Mouse (Mus musculus): ENCODE measurements at regions not wholly inside any gene's neighbourhood (a gene's known extent, or its start where the extent isn't known, plus 50 kb on each side); places are given as distances from the start of the nearest gene placed in this dataset.

DNA sequence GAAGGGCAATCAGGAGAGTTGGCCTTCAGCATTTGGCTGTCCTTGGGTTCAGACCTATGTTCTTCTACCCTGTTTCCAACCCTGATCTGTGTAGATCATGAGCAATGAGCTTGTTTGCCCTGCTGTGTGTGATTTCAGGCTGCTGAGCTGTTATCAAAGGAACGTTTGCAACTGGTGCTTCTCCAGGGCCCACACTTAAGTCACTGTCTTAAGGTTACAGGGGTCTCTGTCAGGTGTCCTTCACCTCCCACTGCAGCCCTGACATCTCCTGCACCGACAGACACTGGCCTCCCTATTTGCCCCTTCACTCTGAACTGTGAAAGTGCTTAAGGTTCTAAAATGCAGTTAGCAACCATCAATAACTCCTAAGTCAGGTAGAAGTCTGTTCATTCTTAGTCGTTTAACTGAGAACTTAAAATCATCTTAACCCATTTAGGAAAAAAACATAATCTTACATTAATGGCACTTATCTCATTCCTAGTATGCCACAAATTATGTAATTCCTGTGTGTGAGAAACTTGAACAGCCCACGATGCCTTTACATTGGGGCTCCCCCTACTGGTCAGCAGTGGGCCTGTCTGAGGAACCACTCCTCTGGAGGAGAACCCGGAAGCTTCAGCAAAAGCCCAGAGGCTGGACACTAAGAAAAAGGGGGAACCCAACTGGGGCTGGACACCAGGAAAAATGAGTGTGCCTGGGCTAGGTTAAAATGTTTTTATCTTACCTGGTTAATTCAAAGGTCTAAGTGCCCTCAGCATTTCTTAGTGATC is 260.3 kb upstream of the Elac2 start:
- no peak overlapping the region for H3K4me3 ChIP-seq (ENCODE audit: control insufficient read depth in 1 of 2, insufficient read depth in 1 of 2, low read depth in 2 of 2, low read length in 2 of 2)
- H3K9ac ChIP-seq (ENCODE audit: control insufficient read depth, low read depth, low read length, poor library complexity, severe bottlenecking): no peak overlapping the region
- H3K4me1 ChIP-seq (ENCODE audit: control insufficient read depth in 1 of 2, insufficient read depth in 2 of 2, low read length in 2 of 2): no peaks in the 10 kb centered on the region
- H3K9me3 ChIP-seq (replicated peaks; ENCODE audit: insufficient read depth, low read length): no peaks in the 10 kb centered on the region
- no peaks in the 10 kb centered on the region for H3K36me3 ChIP-seq (ENCODE audit: control insufficient read depth in 1 of 2, insufficient read depth in 2 of 2, low read length in 2 of 2)
- no peak overlapping the region for H3K27ac ChIP-seq (ENCODE audit: control insufficient read depth, low read depth, low read length)
- TF ChIP-seq SMC3 (IDR thresholded peaks at IDR 0.05; ENCODE audit: low read depth, low read length) (peak; percentile 87), MYB (IDR thresholded peaks at IDR 0.05; ENCODE audit: low read depth, low read length) (no peak), MAZ (IDR thresholded peaks at IDR 0.05; ENCODE audit: low read depth, low read length) (no peak), EP300 (IDR thresholded peaks at IDR 0.05; ENCODE audit: low read depth in 1 of 2, low read length in 2 of 2) (no peak), ZC3H11A (IDR thresholded peaks at IDR 0.05; ENCODE audit: low read depth, low read length) (peak; percentile 78), CTCF (IDR thresholded peaks at IDR 0.05 in 2 of 3, conservative IDR thresholded peaks at IDR 0.05 in 1 of 3; ENCODE audit: control insufficient read depth in 1 of 3, insufficient read depth in 1 of 3, low read depth in 2 of 3, low read length in 3 of 3, poor library complexity in 1 of 3, severe bottlenecking in 1 of 3) (peak; percentile 62 to 93 (median 89)), ZKSCAN1 (IDR thresholded peaks at IDR 0.05; ENCODE audit: low read depth, low read length) (no peak), ELF1 (IDR thresholded peaks at IDR 0.05; ENCODE audit: low read depth, low read length) (peak; percentile 68; the same call in 1 of the 2 replicates), RAD21 (IDR thresholded peaks at IDR 0.05; ENCODE audit: low read depth, low read length) (peak; percentile 89), USF2 (IDR thresholded peaks at IDR 0.05; ENCODE audit: borderline replicate concordance in 1 of 2, insufficient read depth in 1 of 2, low read depth in 1 of 2, low read length in 2 of 2) (no peak)
- H3K79me2 ChIP-seq (ENCODE audit: control insufficient read depth, insufficient read depth, low read length, poor library complexity): no peaks in the 10 kb centered on the region
- DNase-seq (ENCODE audit: low read depth, low spot score): peak; percentile 74
- no peaks in the 10 kb centered on the region for H3K27me3 ChIP-seq (ENCODE audit: control insufficient read depth in 1 of 2, insufficient read depth in 2 of 2, low read length in 2 of 2)

- no peaks in the 10 kb centered on the region for H3K9me3 ChIP-seq (replicated peaks; ENCODE audit: insufficient read depth, low read length)
- no peaks in the 10 kb centered on the region for H3K36me3 ChIP-seq (ENCODE audit: control insufficient read depth in 1 of 2, insufficient read depth in 2 of 2, low read length in 2 of 2)
- no peaks in the 10 kb centered on the region for H3K79me2 ChIP-seq (ENCODE audit: control insufficient read depth, insufficient read depth, low read length, poor library complexity)
- no peak for DNase-seq (ENCODE audit: low read depth, low spot score)
- no peak overlapping the region for H3K27ac ChIP-seq (ENCODE audit: control insufficient read depth, low read depth, low read length)
- H3K27me3 ChIP-seq (ENCODE audit: control insufficient read depth in 1 of 2, insufficient read depth in 2 of 2, low read length in 2 of 2): no peaks in the 10 kb centered on the region
- H3K4me1 ChIP-seq (ENCODE audit: control insufficient read depth in 1 of 2, insufficient read depth in 2 of 2, low read length in 2 of 2): no peaks in the 10 kb centered on the region
- TF ChIP-seq ZC3H11A (IDR thresholded peaks at IDR 0.05; ENCODE audit: low read depth, low read length) (no peak), TBP (IDR thresholded peaks at IDR 0.05; ENCODE audit: low read depth, low read length) (no peak), USF2 (IDR thresholded peaks at IDR 0.05; ENCODE audit: borderline replicate concordance in 1 of 2, insufficient read depth in 1 of 2, low read depth in 1 of 2, low read length in 2 of 2) (no peak), CHD2 (IDR thresholded peaks at IDR 0.05; ENCODE audit: low read length) (no peak), SIN3A (IDR thresholded peaks at IDR 0.05; ENCODE audit: low read length) (no peak), RCOR1 (IDR thresholded peaks at IDR 0.05; ENCODE audit: low read depth, low read length) (no peak), CTCF (IDR thresholded peaks at IDR 0.05 in 2 of 3, conservative IDR thresholded peaks at IDR 0.05 in 1 of 3; ENCODE audit: control insufficient read depth in 1 of 3, insufficient read depth in 1 of 3, low read depth in 2 of 3, low read length in 3 of 3, poor library complexity in 1 of 3, severe bottlenecking in 1 of 3) (no peak), MYC (IDR thresholded peaks at IDR 0.05; ENCODE audit: low read depth, low read length) (no peak), MAZ (IDR thresholded peaks at IDR 0.05; ENCODE audit: low read depth, low read length) (no peak), GABPA (IDR thresholded peaks at IDR 0.05; ENCODE audit: low read depth, low read length) (no peak), MYB (IDR thresholded peaks at IDR 0.05; ENCODE audit: low read depth, low read length) (no peak), MAFK (IDR thresholded peaks at IDR 0.05; ENCODE audit: borderline replicate concordance, low read depth, low read length) (no peak), JUND (IDR thresholded peaks at IDR 0.05; ENCODE audit: low read depth, low read length) (no peak), EP300 (IDR thresholded peaks at IDR 0.05; ENCODE audit: low read depth in 1 of 2, low read length in 2 of 2) (no peak)
- H3K9ac ChIP-seq (ENCODE audit: control insufficient read depth, low read depth, low read length, poor library complexity, severe bottlenecking): no peak overlapping the region
- no peak overlapping the region for H3K4me3 ChIP-seq (ENCODE audit: control insufficient read depth in 1 of 2, insufficient read depth in 1 of 2, low read depth in 2 of 2, low read length in 2 of 2)
Measured at GRCm38 (mm10) chr11:64726249-64726648, 252.6 kb upstream of the Elac2 start.

Measured in MEL (cell line).